Mouse (Mus musculus) hindbrain, embryonic 14.5 days (tissue): ENCODE results near the gene Sgpl1. TPM values are rescaled to one million over a fixed set of nuclear protein-coding genes. Genes with fewer than 3 reads are reported as not detected.
"Not testable (repeated sequence)": the region's sequence is repeated elsewhere in the genome, so short reads cannot be mapped to it uniquely, and the experiment has no call there.

Experiments used
- ATAC-seq: fragments of 200-750 bp; cut with Nextera tagmentation; 2 replicates; pipeline ENCODE4 v1.8.0; 2017; ENCODE audit warnings: moderate number of reproducible peaks, mild to moderate bottlenecking, moderate TSS enrichment, moderate library complexity; ENCODE audit not compliant: low FRiP score
- DNase-seq: peaks from one replicate; pipeline ENCODE4 v3.0.0-alpha.2; 2015; ENCODE audit warnings: low spot score
- H3K27ac ChIP-seq: fragments of 300-500 bp; sonication (generic); 2 replicates; pipeline ENCODE4 v1.5.1; 2014; ENCODE audit warnings: mild to moderate bottlenecking, moderate library complexity
- H3K27me3 ChIP-seq: fragments of 300-500 bp; sonication (generic); 2 replicates; pipeline ENCODE4 v1.6.1; 2014; ENCODE audit warnings: mild to moderate bottlenecking, low read length, mixed read lengths; ENCODE audit not compliant: control insufficient read depth, insufficient read depth
- H3K36me3 ChIP-seq: fragments of 300-500 bp; sonication (generic); replicated peaks from 2 replicates; pipeline ENCODE4 v1.6.1; 2014; ENCODE audit not compliant: control insufficient read depth, insufficient read depth
- H3K4me1 ChIP-seq: fragments of 300-500 bp; sonication (generic); replicated peaks from 2 replicates; pipeline ENCODE4 v1.6.1; 2014; ENCODE audit warnings: antibody characterized with exemption, low read length, mixed read lengths; ENCODE audit not compliant: control insufficient read depth, insufficient read depth
- H3K4me2 ChIP-seq: fragments of 300-500 bp; sonication (generic); replicated peaks from 2 replicates; pipeline ENCODE4 v1.6.1; 2014; ENCODE audit warnings: mild to moderate bottlenecking, moderate library complexity
- H3K4me3 ChIP-seq: fragments of 300-500 bp; sonication (generic); replicated peaks from 2 replicates; pipeline ENCODE4 v1.5.1; 2014; ENCODE audit warnings: mild to moderate bottlenecking, low read length
- H3K9ac ChIP-seq: fragments of 300-500 bp; sonication (generic); 2 replicates; pipeline ENCODE4 v1.6.1; 2014
- H3K9me3 ChIP-seq: fragments of 300-500 bp; sonication (generic); 2 replicates; pipeline ENCODE4 v1.6.1; 2016; ENCODE audit warnings: low read length; ENCODE audit not compliant: control insufficient read depth
- WGBS: fragments of 180-500 bp; shearing (Covaris S2); extraction: QIAGEN DNeasy Blood & Tissue Kit; methylation state at CpG from one replicate; pipeline ENCODE4 v1.1.7; 2014; 5-methylcytosine and 5-hydroxymethylcytosine counted together
- polyA plus RNA-seq: library from polyadenylated mRNA; unstranded; fragments of >200 nt; fragmentation: Nextera tagmentation; extraction: Ambion mirVana; gene quantifications from 2 replicates; pipeline ENCODE4 v1.2.1, GENCODE M21; 2014

Gene Sgpl1
- polyA plus RNA-seq, 1 experiment from 2014 or later = 54.5 TPM

DNA sequence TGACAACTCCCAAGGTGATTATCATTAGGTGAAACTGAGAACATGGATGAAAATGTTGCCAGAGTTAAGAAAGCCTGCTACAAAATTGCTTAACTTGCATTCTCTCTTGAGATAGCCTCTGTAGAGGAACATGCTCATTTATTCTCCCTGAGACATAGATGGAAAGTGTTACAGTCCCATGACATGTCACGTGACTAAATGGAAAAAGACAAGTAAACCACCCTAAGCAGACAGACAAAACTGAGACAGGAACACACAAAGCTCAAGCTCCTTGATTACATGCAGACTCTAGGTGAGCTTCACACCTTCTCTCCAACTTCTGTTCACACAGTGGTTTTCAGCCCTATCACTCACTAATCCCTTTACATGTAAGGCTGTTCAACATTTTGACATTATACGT lies 4.2 kb downstream of the Sgpl1 start:
- peaks cover 20% of the 10 kb centered on the region for H3K36me3 ChIP-seq
- H3K9me3 ChIP-seq = no peaks in the 10 kb centered on the region
- H3K9ac ChIP-seq = no peak overlapping the region
- H3K4me1 ChIP-seq = peaks cover 20% of the 10 kb centered on the region
- no peak overlapping the region for H3K27ac ChIP-seq
- no peaks in the 10 kb centered on the region for H3K27me3 ChIP-seq
- WGBS = 96% methylated on average over 2 of the region's 2 CpGs
- H3K4me2 ChIP-seq = no peak overlapping the region
- H3K4me3 ChIP-seq = no peak overlapping the region
- DNase-seq = no peak
- no peak for ATAC-seq

DNA sequence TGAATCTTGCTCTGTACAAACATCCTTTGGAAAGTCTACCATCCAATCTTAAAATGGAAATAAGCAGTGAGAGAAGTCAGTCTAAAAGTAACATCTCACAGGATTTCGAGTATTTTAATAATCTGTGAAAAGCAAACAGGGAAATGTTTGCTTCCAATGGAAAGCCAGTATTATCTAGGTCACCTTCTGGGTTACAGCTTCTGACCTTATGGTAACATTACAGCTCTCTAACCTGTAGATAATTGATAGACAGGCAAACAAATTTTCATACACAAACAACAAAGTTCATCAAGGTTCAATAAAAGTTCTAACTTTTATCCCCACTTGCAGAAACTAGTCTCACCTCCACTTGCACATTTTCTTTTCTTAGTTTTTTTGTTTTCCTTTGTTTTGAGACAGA lies 9.9 kb downstream of the Sgpl1 start:
- Histone ChIP-seq H3K9me3 (no peaks in the 10 kb centered on the region), H3K36me3 (peaks cover 20% of the 10 kb centered on the region), H3K4me1 (no peaks in the 10 kb centered on the region), H3K4me2 (no peak overlapping the region), H3K4me3 (no peak overlapping the region), H3K27me3 (no peaks in the 10 kb centered on the region), H3K27ac (no peak overlapping the region), H3K9ac (no peak overlapping the region)
- ATAC-seq = no peak
- WGBS = 82% methylated on average over 1 of the region's 1 CpGs
- no peak for DNase-seq

DNA sequence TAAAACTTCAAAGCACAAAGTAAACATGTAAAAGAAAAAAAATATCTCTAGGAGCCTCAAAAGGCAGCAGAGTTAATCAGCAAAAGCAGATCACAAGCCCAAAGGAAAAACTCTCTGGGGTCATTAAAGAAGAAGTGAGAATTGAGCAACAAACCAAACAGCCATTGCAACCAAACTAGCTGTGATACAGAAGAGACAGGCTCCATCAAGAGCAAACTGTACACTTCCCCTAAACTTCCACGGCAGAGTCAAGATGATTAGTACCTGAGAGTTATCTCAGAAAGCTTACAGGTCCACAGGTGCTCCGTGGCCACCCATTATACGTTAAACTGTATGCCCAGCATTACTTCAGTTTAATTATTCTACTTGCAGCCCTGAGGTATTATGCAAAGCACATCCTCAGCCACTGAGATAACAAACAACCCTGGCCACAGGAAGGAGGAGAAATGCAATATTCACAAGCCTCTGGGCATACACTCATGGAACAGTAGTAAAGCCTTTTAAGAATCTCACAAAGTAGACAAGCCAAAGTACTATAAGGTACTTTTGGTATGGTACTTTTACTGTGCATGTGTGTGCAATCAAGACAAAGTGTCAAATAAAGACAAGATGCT lies 12.2 kb downstream of the Sgpl1 start:
- Histone ChIP-seq H3K36me3 (peaks cover 13% of the 10 kb centered on the region; the same call in 1 of the 2 replicates), H3K4me2 (no peak overlapping the region), H3K27me3 (no peaks in the 10 kb centered on the region), H3K27ac (no peak overlapping the region), H3K9me3 (no peaks in the 10 kb centered on the region), H3K4me1 (no peaks in the 10 kb centered on the region), H3K9ac (no peak overlapping the region), H3K4me3 (no peak overlapping the region)
- ATAC-seq (no peak), DNase-seq (no peak)
- 73% methylated on average over 3 of the region's 3 CpGs for WGBS

GRCm38 (mm10) chr10:61134041-61134440 lies 13.5 kb downstream of the Sgpl1 start:
- H3K36me3 ChIP-seq = peaks cover 13% of the 10 kb centered on the region; the same call in 1 of the 2 replicates
- no peak overlapping the region for H3K4me2 ChIP-seq
- DNase-seq = no peak
- no peak for ATAC-seq
- H3K9ac ChIP-seq = no peak overlapping the region
- WGBS = 69% methylated on average over 4 of the region's 4 CpGs
- no peak overlapping the region for H3K27ac ChIP-seq
- H3K4me3 ChIP-seq = no peak overlapping the region
- no peaks in the 10 kb centered on the region for H3K27me3 ChIP-seq
- H3K9me3 ChIP-seq = no peaks in the 10 kb centered on the region
- H3K4me1 ChIP-seq = no peaks in the 10 kb centered on the region

- DNase-seq (no peak), ATAC-seq (no peak)
- Histone ChIP-seq H3K36me3 (peaks cover under 1% of the 10 kb centered on the region; the same call in 1 of the 2 replicates), H3K27me3 (no peaks in the 10 kb centered on the region), H3K9ac (no peak overlapping the region), H3K27ac (no peak overlapping the region), H3K9me3 (no peaks in the 10 kb centered on the region), H3K4me3 (no peak overlapping the region), H3K4me1 (no peaks in the 10 kb centered on the region), H3K4me2 (no peak overlapping the region)
- 84% methylated on average over 3 of the region's 3 CpGs for whole genome bisulfite sequencing
Observed at GRCm38 (mm10) chr10:61130959-61131358, 16.5 kb downstream of the Sgpl1 start.

- no peaks in the 10 kb centered on the region for H3K4me1 ChIP-seq
- H3K4me3 ChIP-seq = no peak overlapping the region
- no peak overlapping the region for H3K4me2 ChIP-seq
- H3K9ac ChIP-seq = no peak overlapping the region
- WGBS = 83% methylated on average over 1 of the region's 1 CpGs
- H3K36me3 ChIP-seq = no peaks in the 10 kb centered on the region
- no peak for DNase-seq
- ATAC-seq = no peak
- no peaks in the 10 kb centered on the region for H3K9me3 ChIP-seq
- H3K27ac ChIP-seq = no peak overlapping the region
- H3K27me3 ChIP-seq = no peaks in the 10 kb centered on the region
Observed at GRCm38 (mm10) chr10:61128701-61129365, 18.7 kb downstream of the Sgpl1 start.

- Histone ChIP-seq H3K4me3 (no peak overlapping the region), H3K27ac (no peak overlapping the region), H3K9ac (no peak overlapping the region), H3K4me1 (no peaks in the 10 kb centered on the region), H3K36me3 (peaks cover 35% of the 10 kb centered on the region), H3K9me3 (no peaks in the 10 kb centered on the region), H3K4me2 (no peak overlapping the region), H3K27me3 (no peaks in the 10 kb centered on the region)
- DNase-seq = no peak
- 97% methylated on average over 2 of the region's 2 CpGs for WGBS
- ATAC-seq = no peak
Observed at GRCm38 (mm10) chr10:61124462-61124861, 23.0 kb downstream of the Sgpl1 start.

- Histone ChIP-seq H3K4me2 (no peak overlapping the region), H3K4me3 (no peak overlapping the region), H3K9ac (no peak overlapping the region), H3K27ac (no peak overlapping the region), H3K36me3 (peaks cover 35% of the 10 kb centered on the region), H3K9me3 (no peaks in the 10 kb centered on the region), H3K4me1 (no peaks in the 10 kb centered on the region), H3K27me3 (no peaks in the 10 kb centered on the region)
- ATAC-seq (no peak), DNase-seq (no peak)
- 96% methylated on average over 3 of the region's 3 CpGs for WGBS
Observed at GRCm38 (mm10) chr10:61123276-61123913, 24.1 kb downstream of the Sgpl1 start.

DNA sequence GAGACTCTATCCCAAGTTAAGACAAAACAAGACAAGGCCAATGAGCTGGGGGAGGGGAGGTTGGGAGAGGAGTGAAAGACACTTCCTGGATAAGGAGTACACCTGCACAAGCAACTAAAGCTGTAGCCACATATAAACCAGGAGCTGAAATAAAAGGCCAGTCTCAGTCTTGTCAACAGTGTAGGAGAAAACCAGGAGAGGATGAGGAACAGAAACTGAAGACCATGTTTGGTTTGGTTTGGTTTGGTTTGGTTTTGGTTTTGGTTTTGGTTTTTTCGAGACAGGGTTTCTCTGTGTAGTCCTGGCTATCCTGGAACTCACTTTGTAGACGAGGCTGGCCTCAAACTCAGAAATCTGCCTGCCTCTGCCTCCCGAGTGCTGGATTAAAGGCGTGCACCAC lies 25.8 kb downstream of the Sgpl1 start:
- not testable (repeated sequence) for H3K4me2 ChIP-seq
- WGBS = 91% methylated on average over 4 of the region's 4 CpGs

More for the DNA sequence above, 25.8 kb downstream of the Sgpl1 start:
- H3K27me3 ChIP-seq, H3K4me1 ChIP-seq, H3K9ac ChIP-seq, DNase-seq, H3K27ac ChIP-seq, H3K9me3 ChIP-seq, ATAC-seq, H3K4me3 ChIP-seq: not testable (repeated sequence)
- peaks cover 44% of the 10 kb centered on the region for H3K36me3 ChIP-seq
